Mouse (Mus musculus): ENCODE results near the gene Smarcad1.

- TF ChIP-seq CTCF (IDR thresholded peaks at IDR 0.05; ENCODE audit: insufficient read depth, low read depth, low read length) (no peak), POLR2A (IDR thresholded peaks at IDR 0.05; ENCODE audit: insufficient read depth, low read depth, low read length) (no peak)
Measured at GRCm38 (mm10) chr6:64997805-64998204, 44.6 kb upstream of the Smarcad1 start.
